Mouse (Mus musculus) heart, embryonic 16.5 days (tissue): ENCODE measurements around the gene Spg21. TPM values are rescaled to one million over a fixed set of nuclear protein-coding genes. Genes with fewer than 3 reads are reported as not detected.

Experiments
- ATAC-seq: fragments of 200-750 bp; cut with Nextera tagmentation; replicated peaks from 2 replicates; pipeline ENCODE4 v1.8.0; 2017; ENCODE audit warnings: moderate number of reproducible peaks; ENCODE audit not compliant: insufficient read depth, low FRiP score; ENCODE audit errors: extremely low read depth
- H3K27ac ChIP-seq: fragments of 300-500 bp; sonication (generic); 2 replicates; pipeline ENCODE4 v1.5.1; 2014; ENCODE audit warnings: mild to moderate bottlenecking, low read length, control low read depth, moderate library complexity
- H3K27me3 ChIP-seq: fragments of 300-500 bp; sonication (generic); 2 replicates; pipeline ENCODE4 v1.6.1; 2014; ENCODE audit warnings: low read length, mixed read lengths; ENCODE audit not compliant: control insufficient read depth, insufficient read depth
- H3K36me3 ChIP-seq: fragments of 300-500 bp; sonication (generic); 2 replicates; pipeline ENCODE4 v1.6.1; 2014; ENCODE audit not compliant: control insufficient read depth, insufficient read depth
- H3K4me1 ChIP-seq: fragments of 300-500 bp; sonication (generic); 2 replicates; pipeline ENCODE4 v1.6.1; 2014; ENCODE audit warnings: low read length, mixed read lengths; ENCODE audit not compliant: control insufficient read depth, insufficient read depth
- H3K4me2 ChIP-seq: fragments of 300-500 bp; sonication (generic); 2 replicates; pipeline ENCODE4 v1.6.1; 2014; ENCODE audit warnings: low read depth, mild to moderate bottlenecking, control low read depth, low read length
- H3K4me3 ChIP-seq: fragments of 300-500 bp; sonication (generic); 2 replicates; pipeline ENCODE4 v1.5.1; 2014; ENCODE audit warnings: mild to moderate bottlenecking, control low read depth, low read length
- H3K9ac ChIP-seq: fragments of 300-500 bp; sonication (generic); 2 replicates; pipeline ENCODE4 v1.6.1; 2014; ENCODE audit warnings: low read length, control low read depth
- H3K9me3 ChIP-seq: fragments of 300-500 bp; sonication (generic); replicated peaks from 2 replicates; pipeline ENCODE4 v1.6.1; 2016; ENCODE audit warnings: low read length; ENCODE audit not compliant: control insufficient read depth
- WGBS: fragments of 180-500 bp; shearing (Covaris S2); extraction: QIAGEN DNeasy Blood & Tissue Kit; methylation state at CpG from one replicate; pipeline ENCODE4 v1.1.7; 2014; 5-methylcytosine and 5-hydroxymethylcytosine counted together
- polyA plus RNA-seq: library from polyadenylated mRNA; unstranded; fragments of >200 nt; fragmentation: Nextera tagmentation; extraction: Ambion mirVana; gene quantifications from 2 replicates; pipeline ENCODE4 v1.2.1, GENCODE M21; 2015

Spg21 gene
- 59.9 and 61.9 TPM in 2 replicates for polyA plus RNA-seq

DNA sequence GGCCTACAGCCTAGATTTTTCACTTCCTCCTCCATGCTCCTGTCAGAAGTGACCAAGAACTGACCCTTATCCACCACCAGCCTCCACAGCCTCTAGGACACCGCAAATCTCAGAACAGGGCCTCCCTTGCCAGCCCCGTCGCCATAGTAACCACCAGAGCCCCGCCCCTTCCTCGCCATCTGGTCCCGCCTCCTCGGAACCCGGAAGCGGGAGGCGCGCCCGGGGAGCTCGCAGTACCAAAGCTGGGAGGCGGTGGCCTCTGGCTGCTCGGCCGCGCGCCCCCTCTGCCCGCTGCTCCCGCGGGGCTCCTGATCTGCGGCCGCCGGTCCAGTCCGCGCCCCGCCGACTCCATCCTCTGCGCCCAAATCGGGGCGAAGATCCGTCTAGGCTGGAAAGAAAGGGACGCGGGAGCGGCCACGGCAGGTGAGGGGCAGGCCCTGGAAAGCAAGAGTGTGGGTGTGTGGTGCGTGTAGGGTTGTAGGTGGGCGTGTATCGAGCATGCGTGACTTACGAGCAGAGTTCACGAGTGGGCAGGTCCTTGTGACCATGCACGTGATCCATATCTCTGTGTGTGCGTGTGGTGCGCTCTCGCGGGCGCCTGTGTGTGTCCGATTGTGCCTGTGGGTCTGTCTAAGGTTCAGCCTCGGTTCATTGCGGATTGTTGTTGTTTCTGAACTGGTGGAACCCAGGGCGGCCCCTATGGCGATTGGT, at the start of gene Spg21:
TSS of gene Spg21 (plus strand) at position 216 of the 711 bp plus-strand sequence.
- ATAC-seq: peak; percentile 96
- no peaks in the 10 kb centered on the region for H3K27me3 ChIP-seq
- H3K9ac ChIP-seq: peak within 1 kb of the TSS; percentile 91

DNA sequence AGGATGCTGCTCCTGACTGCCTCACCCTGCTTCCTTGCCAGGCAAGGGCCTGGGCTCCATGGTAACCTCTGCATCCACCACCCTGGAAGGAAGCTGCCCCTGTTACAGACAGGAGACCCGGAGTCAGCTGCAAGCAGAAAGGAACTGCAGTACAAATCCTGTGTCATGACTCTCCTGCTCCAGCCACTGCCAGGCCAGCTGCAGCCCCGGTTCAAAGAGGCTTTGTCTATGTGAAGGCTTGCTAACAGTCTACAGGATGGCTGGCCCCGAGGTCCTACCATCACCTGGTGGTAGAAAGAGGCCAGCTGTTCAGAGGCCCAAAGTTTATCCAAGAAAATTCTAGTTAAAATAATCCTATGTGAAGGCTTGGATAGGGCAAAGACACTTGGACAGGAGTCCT, 49.4 kb upstream of the Spg21 start:
- Histone ChIP-seq H3K9me3 (no peaks in the 10 kb centered on the region), H3K27me3 (no peaks in the 10 kb centered on the region), H3K36me3 (no peaks in the 10 kb centered on the region), H3K4me3 (no peak overlapping the region), H3K27ac (no peak overlapping the region), H3K4me1 (no peaks in the 10 kb centered on the region), H3K9ac (no peak overlapping the region), H3K4me2 (no peak overlapping the region)
- no peak for ATAC-seq
- 52% methylated on average over 3 of the region's 3 CpGs for WGBS

More for the DNA sequence above, at the start of gene Spg21:
- peak within 1 kb of the TSS; percentile 76 for H3K27ac ChIP-seq
- peak within 1 kb of the TSS; percentile 85 for H3K4me3 ChIP-seq
- peaks cover 15% of the 10 kb centered on the region for H3K4me1 ChIP-seq
- H3K9me3 ChIP-seq: no peaks in the 10 kb centered on the region
- H3K4me2 ChIP-seq: peak within 1 kb of the TSS; percentile 82
- WGBS: under 1% methylated on average over 53 of the region's 53 CpGs
- H3K36me3 ChIP-seq: peaks cover 7% of the 10 kb centered on the region

DNA sequence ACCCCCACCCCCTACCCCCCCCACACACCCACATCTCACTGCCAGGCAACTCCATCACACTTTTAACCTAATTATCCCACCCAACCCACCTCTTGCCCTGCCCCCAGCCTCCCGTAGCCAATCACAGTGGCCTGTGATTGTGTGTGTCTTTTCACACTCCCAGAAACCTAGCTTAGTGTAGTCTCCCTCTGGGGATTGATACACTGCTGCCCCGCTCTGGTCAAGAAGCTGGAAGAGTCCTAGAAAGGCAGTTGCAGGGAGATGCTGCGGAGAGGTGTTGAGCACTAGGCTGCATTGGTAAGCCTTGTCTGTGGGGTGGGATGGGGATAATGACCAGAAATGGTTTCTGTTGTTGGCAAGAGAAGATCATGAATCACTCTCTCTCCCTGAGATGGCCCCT, 43.0 kb upstream of the Spg21 start:
- no peaks in the 10 kb centered on the region for H3K4me1 ChIP-seq
- H3K36me3 ChIP-seq: no peaks in the 10 kb centered on the region
- H3K9ac ChIP-seq: no peak overlapping the region
- ATAC-seq: no peak
- H3K4me2 ChIP-seq: no peak overlapping the region
- no peak overlapping the region for H3K4me3 ChIP-seq
- WGBS: 34% methylated on average over 3 of the region's 3 CpGs
- no peaks in the 10 kb centered on the region for H3K9me3 ChIP-seq
- no peaks in the 10 kb centered on the region for H3K27me3 ChIP-seq
- no peak overlapping the region for H3K27ac ChIP-seq

DNA sequence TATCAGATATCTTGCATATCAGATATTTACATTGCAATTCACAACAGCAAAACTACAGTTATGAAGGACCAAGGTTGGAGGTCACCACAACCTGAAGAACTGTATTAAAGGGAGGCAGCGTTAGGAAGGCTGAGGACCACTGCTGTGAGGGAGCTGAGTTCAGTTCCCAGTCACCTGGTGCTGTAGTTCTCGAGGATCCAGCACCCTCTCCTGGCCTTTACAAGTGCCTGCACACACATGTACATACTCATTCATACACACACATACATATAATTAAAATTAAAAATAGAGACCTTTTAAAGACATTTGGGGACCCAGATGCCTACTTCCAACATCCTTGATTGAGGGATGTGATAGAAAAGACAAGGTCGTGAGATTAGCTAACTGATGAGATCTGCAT, 41.1 kb upstream of the Spg21 start:
- no peaks in the 10 kb centered on the region for H3K4me1 ChIP-seq
- no peaks in the 10 kb centered on the region for H3K36me3 ChIP-seq
- H3K27ac ChIP-seq: no peak overlapping the region
- H3K4me2 ChIP-seq: no peak overlapping the region
- ATAC-seq: no peak
- no peak overlapping the region for H3K9ac ChIP-seq
- H3K9me3 ChIP-seq: no peaks in the 10 kb centered on the region
- no peak overlapping the region for H3K4me3 ChIP-seq
- no peaks in the 10 kb centered on the region for H3K27me3 ChIP-seq
- 69% methylated on average over 3 of the region's 3 CpGs for WGBS

DNA sequence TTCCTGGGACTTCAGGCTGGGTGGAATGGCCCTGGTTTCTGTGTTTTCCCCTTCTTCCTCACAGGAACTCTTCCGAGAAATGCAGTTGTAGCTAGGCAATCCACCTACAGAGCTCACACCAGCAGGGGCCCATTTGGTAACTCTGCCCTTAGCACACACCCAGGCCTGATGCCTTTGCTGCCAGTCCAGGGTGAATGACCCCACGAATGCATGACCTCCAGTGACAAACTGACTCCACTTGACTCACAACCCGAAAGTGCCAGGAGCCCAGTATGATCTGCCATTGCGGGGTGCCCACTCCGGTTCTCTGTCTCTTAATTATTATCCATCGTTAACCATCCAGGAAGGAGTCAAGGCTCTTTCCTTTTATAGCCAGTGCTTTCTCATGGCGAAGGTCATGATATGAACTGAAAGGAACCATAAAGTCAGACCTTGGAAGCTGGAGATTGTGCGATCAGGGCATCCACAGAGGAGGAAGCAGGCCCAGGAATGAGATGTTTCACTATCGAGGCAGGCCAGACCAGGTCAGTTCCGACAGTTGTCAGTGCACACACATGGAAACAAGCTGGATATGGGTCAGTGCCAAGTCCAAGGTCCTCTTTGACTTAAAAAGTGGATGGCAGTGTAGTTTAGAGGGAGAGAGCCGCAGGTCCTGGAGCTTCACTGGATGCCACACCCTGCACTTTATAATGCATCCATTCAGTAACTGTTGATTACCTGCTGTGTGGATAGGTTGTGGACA, 37.8 kb upstream of the Spg21 start, which contains the start of gene Slc51b:
TSS of gene Slc51b (minus strand) at position 196 of the 742 bp plus-strand sequence.
- Histone ChIP-seq H3K4me3 (no peak within 1 kb of the TSS), H3K9ac (no peak within 1 kb of the TSS), H3K27ac (no peak within 1 kb of the TSS), H3K27me3 (no peaks in the 10 kb centered on the region), H3K9me3 (no peaks in the 10 kb centered on the region), H3K4me1 (no peaks in the 10 kb centered on the region), H3K4me2 (no peak within 1 kb of the TSS), H3K36me3 (no peaks in the 10 kb centered on the region)
- no peak for ATAC-seq
- 76% methylated on average over 11 of the region's 11 CpGs for WGBS

DNA sequence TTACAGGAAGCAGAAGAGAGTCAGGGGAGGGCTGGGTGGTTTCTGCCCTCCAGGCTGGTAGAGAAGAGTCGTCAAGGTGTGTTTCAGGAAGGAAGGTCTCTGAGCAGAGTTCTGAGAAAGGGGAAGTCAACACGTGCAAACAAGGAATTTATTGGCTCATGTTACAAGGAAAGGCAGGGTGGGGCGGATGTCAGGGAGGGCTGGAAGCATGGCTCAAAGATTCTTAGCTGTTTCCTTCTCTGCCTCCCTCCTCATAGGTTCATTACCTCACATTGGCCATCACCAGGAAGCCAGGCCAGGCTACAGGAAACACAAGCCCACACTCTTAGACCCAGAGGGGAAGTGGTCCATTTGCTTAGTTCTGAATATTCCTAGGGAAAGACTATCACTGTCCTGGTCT, 36.4 kb upstream of the Spg21 start:
- Histone ChIP-seq H3K4me2 (no peak overlapping the region), H3K9me3 (no peaks in the 10 kb centered on the region), H3K36me3 (no peaks in the 10 kb centered on the region), H3K9ac (no peak overlapping the region), H3K4me3 (no peak overlapping the region), H3K27ac (no peak overlapping the region), H3K27me3 (no peaks in the 10 kb centered on the region), H3K4me1 (no peaks in the 10 kb centered on the region)
- 25% methylated on average over 3 of the region's 3 CpGs for WGBS
- ATAC-seq: no peak

DNA sequence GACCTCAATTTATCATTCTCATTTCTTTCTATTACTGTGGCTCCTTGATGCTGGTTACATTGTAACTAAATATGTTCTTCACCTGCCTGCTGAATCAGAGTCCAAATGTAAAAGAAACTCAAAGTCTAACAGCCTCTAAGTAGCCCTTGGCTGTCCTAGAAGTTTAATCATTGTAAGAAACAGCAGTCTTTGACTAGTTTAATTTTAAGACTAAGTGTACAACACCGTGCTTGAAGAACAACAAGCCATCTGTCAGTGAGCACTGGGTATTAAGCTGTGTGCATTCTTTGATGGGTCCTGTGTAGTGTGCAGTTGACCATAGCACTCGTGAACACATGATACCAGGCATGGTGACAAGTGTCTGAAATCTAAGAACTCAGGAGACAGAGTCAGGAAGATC, 33.2 kb upstream of the Spg21 start:
- no peaks in the 10 kb centered on the region for H3K4me1 ChIP-seq
- 79% methylated on average over 2 of the region's 2 CpGs for WGBS
- no peak overlapping the region for H3K4me3 ChIP-seq

DNA sequence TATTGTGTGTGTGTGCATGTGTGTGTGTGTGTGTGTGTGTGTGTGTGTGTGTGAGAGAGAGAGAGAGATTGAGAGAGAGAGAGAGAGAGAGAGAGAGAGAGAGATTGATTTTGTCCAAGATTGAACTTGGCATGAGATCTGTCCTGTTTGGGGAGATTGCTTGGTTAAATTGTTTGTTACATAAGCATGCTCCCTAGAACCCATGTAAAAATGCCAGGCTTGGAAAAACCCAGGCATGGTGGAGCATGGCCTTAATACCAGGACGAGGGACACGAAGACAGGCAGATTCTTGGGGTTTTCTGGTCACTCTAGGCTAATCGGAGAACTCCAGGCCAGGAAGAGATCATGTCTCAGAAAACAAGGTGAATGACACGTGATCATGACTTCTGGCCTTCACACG, 32.7 kb upstream of the Spg21 start:
- ATAC-seq: no peak
- Histone ChIP-seq H3K4me3 (no peak overlapping the region), H3K9me3 (no peaks in the 10 kb centered on the region), H3K27me3 (no peaks in the 10 kb centered on the region), H3K4me2 (no peak overlapping the region), H3K27ac (no peak overlapping the region), H3K36me3 (no peaks in the 10 kb centered on the region), H3K9ac (no peak overlapping the region), H3K4me1 (no peaks in the 10 kb centered on the region)
- 81% methylated on average over 5 of the region's 5 CpGs for WGBS

More for the DNA sequence above, 33.2 kb upstream of the Spg21 start:
- no peak overlapping the region for H3K4me2 ChIP-seq
- H3K36me3 ChIP-seq: no peaks in the 10 kb centered on the region
- no peak for ATAC-seq
- no peaks in the 10 kb centered on the region for H3K9me3 ChIP-seq
- H3K9ac ChIP-seq: no peak overlapping the region
- H3K27ac ChIP-seq: no peak overlapping the region
- H3K27me3 ChIP-seq: no peaks in the 10 kb centered on the region

DNA sequence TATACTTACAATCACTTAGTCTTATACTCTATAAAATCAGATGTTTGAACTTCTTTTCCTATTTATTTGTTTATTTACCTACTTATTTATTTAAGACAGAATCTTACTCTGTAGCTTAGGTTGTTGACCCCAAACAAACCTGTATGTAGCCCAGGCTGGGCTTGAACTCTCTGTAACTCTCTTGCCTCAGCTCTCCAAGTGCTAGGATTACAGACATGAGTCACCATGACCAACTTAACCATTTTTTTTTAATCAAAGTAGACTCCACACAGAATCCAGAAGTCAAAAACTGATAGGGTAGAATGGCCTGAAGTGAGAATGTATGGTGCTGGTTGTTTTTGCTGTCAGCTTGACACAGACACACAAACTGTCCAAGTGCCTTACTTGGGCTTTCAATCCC, 30.3 kb upstream of the Spg21 start:
- Histone ChIP-seq H3K27ac (no peak overlapping the region), H3K4me3 (no peak overlapping the region), H3K9me3 (no peaks in the 10 kb centered on the region), H3K27me3 (no peaks in the 10 kb centered on the region), H3K36me3 (no peaks in the 10 kb centered on the region), H3K9ac (no peak overlapping the region), H3K4me2 (no peak overlapping the region), H3K4me1 (no peaks in the 10 kb centered on the region)
- no peak for ATAC-seq
